In the genomic region with DNA sequence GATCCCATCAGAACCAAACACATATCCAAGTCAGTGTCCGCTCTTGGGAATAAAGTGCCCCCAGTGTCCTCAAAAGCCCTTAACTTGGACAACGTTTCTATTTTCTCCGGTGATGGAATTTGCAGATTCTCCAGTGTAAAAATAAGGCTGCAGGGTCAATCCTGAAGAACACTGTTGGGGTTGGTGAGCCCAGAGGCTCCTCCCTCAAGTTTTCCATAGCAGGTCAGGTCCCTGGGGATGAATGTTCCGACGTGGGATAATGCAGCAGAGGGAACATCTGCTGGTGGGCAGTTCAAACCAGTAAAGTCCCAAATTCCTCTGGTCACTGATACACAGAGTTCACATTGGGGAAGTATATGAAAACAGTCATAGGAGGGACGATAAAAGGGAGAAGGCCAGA, we compare ENCODE assay signal across 20 mouse cellular contexts.
DNase-seq lines count a peak whose midpoint lies in the region; ATAC-seq and TF ChIP-seq lines count a peak whose summit lies in the region.
"Had no signal": no experiment of that assay in that cellular context is flagged by ENCODE, and none has a peak within 500 bp of the region (broad histone marks: within the 10 kb centered on the region; RNA-seq: fewer than 3 reads in every experiment).

No protein-coding gene starts in this region.

- no peak overlapping the region for H3K9ac ChIP-seq in heart, adult 2 months (ENCODE audit: low read depth, low read length)
- no peak overlapping the region for H3K9ac ChIP-seq in kidney, embryonic 15.5 days
- H3K9ac ChIP-seq in kidney, postnatal 0 days (ENCODE audit: low read depth, low read length), result no peak overlapping the region
- H3K9ac ChIP-seq: forebrain, postnatal 0 days; hindbrain, embryonic 13.5 days; limb, embryonic 13.5 days; liver, embryonic 14.5 days had no signal

- no peak overlapping the region for H3K4me3 ChIP-seq in heart, adult 2 months
- no peak overlapping the region for H3K4me3 ChIP-seq in kidney, embryonic 15.5 days (replicated peaks)
- no peak overlapping the region for H3K4me3 ChIP-seq in kidney, postnatal 0 days (replicated peaks; ENCODE audit: low read depth, low read length)
- H3K4me3 ChIP-seq: forebrain, embryonic 10.5 days; hindbrain, embryonic 13.5 days; layer of hippocampus, adult 2 months; limb, embryonic 13.5 days had no signal

- H3K9me3 ChIP-seq in kidney, embryonic 15.5 days (replicated peaks), result no peaks in the 10 kb centered on the region
- no peaks in the 10 kb centered on the region for H3K9me3 ChIP-seq in kidney, postnatal 0 days (replicated peaks; ENCODE audit: low read length)
- H3K9me3 ChIP-seq: forebrain, embryonic 10.5 days; hindbrain, embryonic 13.5 days had no signal

- no peaks in the 10 kb centered on the region for H3K36me3 ChIP-seq in heart, adult 2 months (ENCODE audit: control insufficient read depth, insufficient read depth, low read length)
- no peaks in the 10 kb centered on the region for H3K36me3 ChIP-seq in kidney, embryonic 15.5 days
- H3K36me3 ChIP-seq in kidney, postnatal 0 days (ENCODE audit: insufficient read depth, low read length), result no peaks in the 10 kb centered on the region
- H3K36me3 ChIP-seq: forebrain, embryonic 10.5 days; hindbrain, embryonic 13.5 days had no signal

- intact Hi-C loops in heart, adult 2 months (cut with DNase I), result no loop called here
- intact Hi-C loops in heart, postnatal 36 days (cut with DNase I), result no loop called here

- no peak overlapping the region for H3K4me2 ChIP-seq in kidney, embryonic 15.5 days
- no peak overlapping the region for H3K4me2 ChIP-seq in kidney, postnatal 0 days (ENCODE audit: low read length)
- H3K4me2 ChIP-seq: hindbrain, embryonic 13.5 days; limb, embryonic 13.5 days had no signal

- no peaks in the 10 kb centered on the region for H3K27me3 ChIP-seq in heart, adult 2 months (ENCODE audit: control insufficient read depth, insufficient read depth, low read length)
- no peaks in the 10 kb centered on the region for H3K27me3 ChIP-seq in kidney, embryonic 15.5 days
- no peaks in the 10 kb centered on the region for H3K27me3 ChIP-seq in kidney, postnatal 0 days (ENCODE audit: insufficient read depth, low read length)
- H3K27me3 ChIP-seq: hindbrain, embryonic 13.5 days; limb, embryonic 13.5 days had no signal

- 0 out of 2 replicates have a peak, but pooled peaks have one; percentile 12 for TF ChIP-seq EP300 in heart, adult 2 months (IDR thresholded peaks at IDR 0.05; ENCODE audit: insufficient read depth, low read depth, low read length)

- 34% methylated on average over 6 of the region's 6 CpGs for WGBS in heart, adult 2 months
- WGBS in kidney, embryonic 15.5 days, result 72% methylated on average over 6 of the region's 6 CpGs
- WGBS in kidney, postnatal 0 days, result 62% methylated on average over 6 of the region's 6 CpGs

- no peaks in the 10 kb centered on the region for H3K79me2 ChIP-seq in heart, adult 2 months (replicated peaks; ENCODE audit: control insufficient read depth, insufficient read depth, low read length)

- ATAC-seq in kidney, embryonic 15.5 days (replicated peaks; ENCODE audit: low FRiP score), result no peak
- ATAC-seq in kidney, postnatal 0 days (replicated peaks; ENCODE audit: low FRiP score, low read depth), result no peak
- ATAC-seq: forebrain, postnatal 0 days had no signal

- H3K27ac ChIP-seq in heart, adult 2 months, result peak overlapping the region; percentile 3
- no peak overlapping the region for H3K27ac ChIP-seq in kidney, embryonic 15.5 days
- no peak overlapping the region for H3K27ac ChIP-seq in kidney, postnatal 0 days
- H3K27ac ChIP-seq: forebrain, embryonic 10.5 days; hindbrain, embryonic 13.5 days; layer of hippocampus, adult 2 months; limb, embryonic 13.5 days; liver, embryonic 14.5 days; stomach, postnatal 0 days had no signal

- H3K4me1 ChIP-seq in heart, adult 2 months (ENCODE audit: control insufficient read depth, insufficient read depth, low read length), result peaks cover 6% of the 10 kb centered on the region
- peaks cover 12% of the 10 kb centered on the region for H3K4me1 ChIP-seq in kidney, embryonic 15.5 days
- no peaks in the 10 kb centered on the region for H3K4me1 ChIP-seq in kidney, postnatal 0 days (replicated peaks; ENCODE audit: insufficient read depth, low read length)

- peak in 1 of 2 experiments; percentile 53 for DNase-seq in heart, adult 2 months
- no peak for DNase-seq in heart, postnatal 36 days
- DNase-seq in kidney, adult 8-10 months, result peak; percentile 14 to 24
- peak; percentile 24 for DNase-seq in kidney, postnatal 0 days (ENCODE audit: low spot score)
- peak; percentile 48 for DNase-seq in lung, postnatal 25 days (ENCODE audit: low spot score)
- DNase-seq in cerebellum, postnatal 10 days, result no peak
- DNase-seq in adrenal gland, postnatal 25 days, result no peak
- DNase-seq: B cell, adult 2 months; cerebellum, adult 2 months; forebrain, postnatal 0 days; layer of hippocampus, postnatal 36 days; right cerebral cortex, postnatal 4 days; thymus, postnatal 25 days had no signal

- TF ChIP-seq CTCF in heart, adult 2 months (IDR thresholded peaks at IDR 0.05), result no peak
- no peak for TF ChIP-seq CTCF in kidney, postnatal 0 days (IDR thresholded peaks at IDR 0.05; ENCODE audit: low read depth)

- no peak for TF ChIP-seq POLR2A in heart, adult 2 months (IDR thresholded peaks at IDR 0.05; ENCODE audit: insufficient read depth, low read depth, low read length)

Comparison
In these comparisons a context has a peak if more than half of its experiments do, and no peak if none do; other contexts are left out.
1. DNase-seq: peak in kidney, adult 8-10 months (2 of 2), kidney, postnatal 0 days (single experiment) and lung, postnatal 25 days (single experiment); none in heart, postnatal 36 days (0 of 2), cerebellum, postnatal 10 days (0 of 2) and adrenal gland, postnatal 25 days (single experiment).